Mouse (Mus musculus) thymus, postnatal 4 days (tissue): ENCODE results near the gene Gjb2.
A peak's percentile ranks its signal among the peaks of the same experiment; 100 is the strongest.

ENCODE experiments used
- DNase-seq: peaks from one replicate; pipeline ENCODE4 v3.0.0; 2021

Gene Gjb2

DNA sequence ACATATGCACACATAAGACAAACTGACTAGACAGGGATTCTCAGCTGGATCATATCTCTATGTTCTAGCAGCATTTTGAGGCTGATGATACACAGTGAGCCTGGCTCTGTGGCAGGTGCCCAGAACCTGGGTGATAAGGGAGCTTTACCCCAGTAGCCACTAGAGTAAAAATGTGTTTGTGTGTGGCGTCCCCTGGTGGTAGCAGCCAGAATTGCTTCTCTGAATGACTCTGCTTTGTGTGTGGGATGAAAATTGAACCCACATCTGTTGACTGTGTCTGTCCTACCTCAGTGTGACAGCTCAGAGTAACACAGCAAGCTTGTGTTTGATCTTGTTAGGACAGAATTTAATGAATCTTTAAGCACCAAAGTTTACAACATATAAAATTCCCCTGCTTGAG lies 44.5 kb downstream of the Gjb2 start:
- DNase-seq: peak; percentile 85

DNA sequence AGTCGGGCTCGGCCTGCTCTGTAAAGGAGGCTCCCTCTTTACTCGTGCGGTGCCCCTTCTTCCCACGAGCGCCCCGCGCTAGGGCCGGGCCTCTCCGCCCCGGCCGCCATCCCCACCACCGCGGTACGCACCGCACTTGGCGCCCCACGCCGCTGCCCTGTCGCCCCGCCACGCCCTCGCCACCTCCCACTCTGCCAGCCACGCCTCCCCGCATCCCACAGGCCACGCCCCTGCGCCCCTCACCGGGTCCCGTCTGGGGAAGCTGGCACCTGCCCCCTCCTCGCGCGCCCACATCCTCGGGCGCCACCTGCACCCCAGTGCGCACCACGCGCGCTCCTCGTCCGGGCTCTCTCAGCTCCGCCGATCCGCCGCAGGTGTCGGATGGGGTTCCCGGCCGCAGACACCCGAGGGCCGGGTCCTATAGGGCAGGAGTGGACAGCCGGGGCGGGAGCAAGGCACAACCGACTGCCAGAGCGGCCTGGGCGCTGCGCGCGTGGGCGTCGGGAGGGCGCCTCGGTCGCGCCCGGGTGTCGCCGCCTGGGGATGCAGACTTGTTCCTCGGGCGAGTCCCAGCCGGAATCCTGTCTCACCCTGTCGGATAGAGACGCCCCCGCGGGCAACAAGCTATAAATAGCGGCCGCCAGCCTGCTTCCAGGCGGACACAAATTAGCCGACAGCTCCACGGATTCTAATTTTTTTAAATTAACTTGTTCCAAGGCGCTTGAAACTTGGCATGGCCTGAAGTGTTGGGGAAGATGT lies 46.8 kb downstream of the Gjb2 start, which contains the start of gene Gja3:
Gja3 (minus strand) TSS at position 538 of the 759 bp plus-strand sequence.
- DNase-seq: peak; percentile 97

DNA sequence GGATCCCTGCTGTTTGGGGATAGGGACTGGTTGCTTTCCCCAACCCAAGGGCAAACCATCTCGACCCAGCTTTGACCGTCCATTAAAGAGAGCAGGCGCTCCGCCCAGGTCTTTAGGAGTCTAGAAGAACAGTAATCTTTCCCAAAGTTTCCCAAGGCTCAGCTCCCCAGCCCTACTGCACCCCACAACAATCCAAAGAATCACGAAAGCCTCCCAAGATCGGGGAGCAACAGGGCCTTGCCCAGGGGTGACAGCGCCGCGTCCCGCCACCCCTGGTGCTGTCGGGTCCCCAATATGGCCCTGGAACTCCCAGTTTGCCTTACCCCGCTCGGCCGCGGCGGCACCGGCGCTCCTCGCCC lies 47.3 kb downstream of the Gjb2 start:
- DNase-seq: no peak

DNA sequence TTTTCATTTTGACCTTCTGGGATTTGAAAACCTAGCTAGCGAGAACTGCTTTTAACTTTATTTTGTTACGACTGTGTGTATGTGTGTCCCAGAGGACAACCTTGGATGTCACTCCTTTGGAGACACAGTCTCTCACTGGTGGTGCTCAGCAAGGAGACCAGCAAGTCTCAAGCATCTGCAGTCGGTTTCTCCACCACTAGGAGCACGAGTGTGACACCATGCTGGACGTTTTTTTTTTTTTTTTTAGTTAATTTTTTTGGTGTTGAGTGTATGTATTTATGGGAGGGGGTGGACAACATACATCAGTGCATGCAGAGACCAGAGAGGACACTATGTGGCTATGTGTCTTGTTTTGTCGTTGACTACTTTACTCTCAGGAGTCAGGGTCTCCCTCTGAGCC lies 51.8 kb downstream of the Gjb2 start:
- DNase-seq: no peak
